ENCODE assay signal across 8 mouse cellular contexts in the genomic region with DNA sequence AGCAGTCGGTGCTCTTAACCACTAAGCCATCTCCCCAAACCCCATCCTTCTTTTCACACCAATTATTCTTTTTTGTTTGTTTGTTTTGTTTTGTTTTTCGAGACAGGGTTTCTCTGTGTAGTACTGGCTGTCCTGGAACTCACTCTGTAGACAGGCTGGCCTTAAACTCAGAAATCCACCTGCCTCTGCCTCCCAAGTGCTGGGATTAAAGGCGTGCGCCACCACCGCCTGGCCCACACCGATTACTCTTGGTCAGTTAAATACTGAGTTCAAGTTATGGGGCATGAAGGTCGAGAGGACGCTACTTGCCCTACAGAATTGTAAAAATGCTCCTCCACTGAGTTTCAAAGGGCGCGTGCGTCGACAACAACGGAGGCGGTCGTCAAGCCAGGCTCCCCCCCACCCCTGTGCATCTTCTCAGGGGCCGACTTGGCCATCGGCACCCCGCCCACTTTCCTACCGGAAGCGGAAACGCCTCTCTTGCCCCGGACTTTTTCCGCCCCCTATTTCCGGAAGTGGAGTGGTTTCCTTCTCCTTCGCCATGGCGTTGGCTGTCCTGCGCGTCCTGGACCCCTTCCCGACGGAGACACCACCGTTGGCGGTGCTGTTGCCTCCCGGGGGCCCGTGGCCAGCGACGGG. TPM values are rescaled to one million over a fixed set of nuclear protein-coding genes. Genes with fewer than 3 reads are reported as not detected.
DNase-seq lines count a peak whose midpoint lies in the region; ATAC-seq and TF ChIP-seq lines count a peak whose summit lies in the region.

A gene (plus strand): TSS at position 505 of the 639 bp plus-strand sequence.

- H3K4me1 ChIP-seq in embryonic facial prominence, embryonic 14.5 days (ENCODE audit: control insufficient read depth, insufficient read depth, low read length) = peaks cover 14% of the 10 kb centered on the region
- peaks cover 7% of the 10 kb centered on the region for H3K4me1 ChIP-seq in limb, embryonic 14.5 days (ENCODE audit: control insufficient read depth, insufficient read depth, low read length)
- H3K4me1 ChIP-seq in midbrain, postnatal 0 days (ENCODE audit: insufficient read depth, low read length) = peaks cover 9% of the 10 kb centered on the region

- peaks cover 24% of the 10 kb centered on the region for H3K36me3 ChIP-seq in embryonic facial prominence, embryonic 14.5 days (ENCODE audit: control insufficient read depth, insufficient read depth, low read length)
- peaks cover 19% of the 10 kb centered on the region for H3K36me3 ChIP-seq in limb, embryonic 14.5 days (ENCODE audit: control insufficient read depth, insufficient read depth, low read length)
- H3K36me3 ChIP-seq in midbrain, postnatal 0 days (ENCODE audit: insufficient read depth, low read length) = peaks cover 16% of the 10 kb centered on the region

- H3K9ac ChIP-seq in embryonic facial prominence, embryonic 14.5 days (ENCODE audit: low read depth, low read length) = peak within 1 kb of the TSS; percentile 92
- H3K9ac ChIP-seq in limb, embryonic 14.5 days (ENCODE audit: low read depth, low read length, severe bottlenecking) = peak within 1 kb of the TSS; percentile 88
- H3K9ac ChIP-seq in midbrain, postnatal 0 days (replicated peaks; ENCODE audit: low read length, poor library complexity, severe bottlenecking) = peak within 1 kb of the TSS; percentile 89

- ATAC-seq in embryonic facial prominence, embryonic 14.5 days (ENCODE audit: low read depth) = peak; percentile 94
- peak; percentile 94 for ATAC-seq in limb, embryonic 14.5 days (ENCODE audit: low FRiP score, low read depth)
- ATAC-seq in midbrain, postnatal 0 days (ENCODE audit: low FRiP score) = peak; percentile 92

- H3K4me3 ChIP-seq in embryonic facial prominence, embryonic 14.5 days (ENCODE audit: low read depth, low read length) = peak within 1 kb of the TSS; percentile 99
- H3K4me3 ChIP-seq in limb, embryonic 14.5 days (replicated peaks; ENCODE audit: low read length) = peak within 1 kb of the TSS; percentile 99
- peak within 1 kb of the TSS; percentile 97 for H3K4me3 ChIP-seq in midbrain, postnatal 0 days (ENCODE audit: low read depth, low read length)

- DNase-seq in 3T3-L1 (ENCODE audit: low read depth, low spot score) = peak; percentile 96
- peak; percentile 77 to 87 for DNase-seq in adrenal gland, postnatal 4 days (ENCODE audit: low spot score in 2 of 2)
- DNase-seq in embryonic facial prominence, embryonic 14.5 days (ENCODE audit: low spot score) = peak; percentile 97
- peak; percentile 95 for DNase-seq in heart, adult 8-10 months (ENCODE audit: low spot score)
- DNase-seq in kidney, adult 9 months = peak; percentile 94
- peak; percentile 97 for DNase-seq in limb, embryonic 14.5 days (ENCODE audit: low spot score)
- DNase-seq in midbrain, postnatal 0 days (ENCODE audit: low spot score) = peak; percentile 96
- peak; percentile 74 to 85 for DNase-seq in spleen, postnatal 14 days (ENCODE audit: low spot score in 2 of 2)

- H3K4me2 ChIP-seq in embryonic facial prominence, embryonic 14.5 days (ENCODE audit: low read depth, low read length) = peak within 1 kb of the TSS; percentile 97
- peak within 1 kb of the TSS; percentile 97 for H3K4me2 ChIP-seq in limb, embryonic 14.5 days (replicated peaks; ENCODE audit: low read depth, low read length, severe bottlenecking)
- peak within 1 kb of the TSS; percentile 100 for H3K4me2 ChIP-seq in midbrain, postnatal 0 days (ENCODE audit: low read depth, low read length, poor library complexity, severe bottlenecking)

- H3K27me3 ChIP-seq in embryonic facial prominence, embryonic 14.5 days (replicated peaks; ENCODE audit: control insufficient read depth, insufficient read depth, low read length) = no peaks in the 10 kb centered on the region
- no peaks in the 10 kb centered on the region for H3K27me3 ChIP-seq in limb, embryonic 14.5 days (ENCODE audit: control insufficient read depth, insufficient read depth, low read length)
- H3K27me3 ChIP-seq in midbrain, postnatal 0 days (ENCODE audit: insufficient read depth, low read length) = no peaks in the 10 kb centered on the region

- TF ChIP-seq CTCF in midbrain, postnatal 0 days (IDR thresholded peaks at IDR 0.05) = peak; percentile 42

- WGBS in embryonic facial prominence, embryonic 14.5 days = 7% methylated on average over 36 of the region's 36 CpGs
- 7% methylated on average over 36 of the region's 36 CpGs for WGBS in limb, embryonic 14.5 days
- WGBS in midbrain, postnatal 0 days = 7% methylated on average over 35 of the region's 36 CpGs

- H3K9me3 ChIP-seq in embryonic facial prominence, embryonic 14.5 days (ENCODE audit: control insufficient read depth, low read length) = no peaks in the 10 kb centered on the region
- no peaks in the 10 kb centered on the region for H3K9me3 ChIP-seq in limb, embryonic 14.5 days (ENCODE audit: control insufficient read depth, low read length)
- H3K9me3 ChIP-seq in midbrain, postnatal 0 days (ENCODE audit: low read length) = no peaks in the 10 kb centered on the region

- peak within 1 kb of the TSS; percentile 71; the same call in 1 of the 2 replicates for H3K27ac ChIP-seq in embryonic facial prominence, embryonic 14.5 days (replicated peaks; ENCODE audit: low read depth, low read length)
- H3K27ac ChIP-seq in limb, embryonic 14.5 days (replicated peaks; ENCODE audit: low read depth, low read length) = peak within 1 kb of the TSS; percentile 58
- H3K27ac ChIP-seq in midbrain, postnatal 0 days (ENCODE audit: low read depth, low read length) = peak within 1 kb of the TSS; percentile 77

- TF ChIP-seq POLR2A in limb, embryonic 14.5 days (IDR thresholded peaks at IDR 0.05; ENCODE audit: borderline replicate concordance, extremely low read depth, insufficient read depth, insufficient read length) = peak; percentile 34; the same call in 1 of the 2 replicates

RNA-seq across cellular contexts. Expression of the gene that starts here (rescaled TPM):
- 10 to 100 TPM; 49.1 to 49.4 TPM for total RNA-seq in adrenal gland, postnatal 4 days (2021)
- polyA plus RNA-seq in embryonic facial prominence, embryonic 14.5 days (2014; fragmentation: Nextera tagmentation; extraction: Ambion mirVana) = 22.2 and 26.7 TPM in 2 replicates
- 10 to 100 TPM; 34.4 to 37.4 (median 35.7) TPM for total RNA-seq in heart, adult 8-10 months (2022)
- 56.4 and 77.8 TPM in 2 replicates for polyA plus RNA-seq in limb, embryonic 14.5 days (2012; rRNA removed)
- 24.2 and 32.2 TPM in 2 replicates for polyA plus RNA-seq in limb, embryonic 14.5 days (2014; fragmentation: Nextera tagmentation; extraction: Ambion mirVana)
- 37.8 and 38.5 TPM in 2 replicates for total RNA-seq in midbrain, postnatal 0 days (2014; rRNA removed)
- 17.6 and 18.3 TPM in 2 replicates for polyA plus RNA-seq in midbrain, postnatal 0 days (2015; fragmentation: Nextera tagmentation; extraction: Ambion mirVana)

Comparison
In these comparisons a context has a peak if more than half of its experiments do, and no peak if none do; other contexts are left out.
1. Peak in every context shown above with its lines: DNase-seq, ATAC-seq, H3K4me3 ChIP-seq and H3K27ac ChIP-seq.